Mouse (Mus musculus) 3T3-L1 (cell line): ENCODE data around the gene Cryzl2.
A peak's percentile ranks its signal among the peaks of the same experiment; 100 is the strongest.

Experiments
- DNase-seq: peaks from one replicate; pipeline ENCODE4 v3.0.0-alpha.2; 2015; ENCODE audit warnings: low read depth, low spot score

The Cryzl2 gene

DNA sequence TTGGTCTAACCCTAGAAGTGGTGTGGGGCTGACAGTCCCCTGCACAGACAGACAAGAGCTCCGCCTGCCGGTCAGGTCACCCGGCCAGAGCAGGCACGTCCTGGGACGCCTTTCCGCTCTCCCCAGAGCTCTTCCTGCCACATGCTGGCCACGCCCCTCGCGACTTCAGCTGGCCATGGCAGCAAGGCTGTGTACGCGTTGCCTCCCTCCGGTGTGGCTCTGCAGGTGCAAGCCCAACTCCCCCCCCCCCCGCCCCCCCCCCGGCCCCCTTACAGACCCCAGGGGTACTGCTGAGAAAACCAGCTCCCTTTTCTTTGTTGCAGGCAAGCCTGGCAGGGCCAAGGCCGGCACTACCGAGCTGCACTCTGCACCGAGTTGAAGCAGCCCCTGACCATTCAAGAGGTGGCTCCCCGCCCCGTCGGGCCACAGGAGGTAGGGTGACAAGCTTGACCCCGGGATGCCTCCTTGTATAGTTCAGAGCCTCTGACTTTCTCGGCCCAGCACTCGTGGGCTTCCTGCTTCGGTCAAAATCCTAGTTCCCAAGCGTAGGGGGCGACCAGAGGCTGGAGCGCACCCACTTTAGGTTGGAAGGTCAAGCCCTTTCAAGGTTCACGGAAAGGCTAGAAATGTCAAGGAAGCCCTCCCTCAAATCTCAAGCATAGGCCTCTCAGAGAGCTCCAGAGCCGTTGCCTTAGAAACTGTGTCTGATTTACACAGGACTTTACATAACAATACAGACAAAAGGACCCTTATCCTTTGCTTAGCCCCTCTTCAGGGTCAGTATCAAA, at the start of gene Cryzl2:
Gene Cryzl2 (plus strand): TSS at position 157 of the 788 bp plus-strand sequence.
- no peak for DNase-seq

DNA sequence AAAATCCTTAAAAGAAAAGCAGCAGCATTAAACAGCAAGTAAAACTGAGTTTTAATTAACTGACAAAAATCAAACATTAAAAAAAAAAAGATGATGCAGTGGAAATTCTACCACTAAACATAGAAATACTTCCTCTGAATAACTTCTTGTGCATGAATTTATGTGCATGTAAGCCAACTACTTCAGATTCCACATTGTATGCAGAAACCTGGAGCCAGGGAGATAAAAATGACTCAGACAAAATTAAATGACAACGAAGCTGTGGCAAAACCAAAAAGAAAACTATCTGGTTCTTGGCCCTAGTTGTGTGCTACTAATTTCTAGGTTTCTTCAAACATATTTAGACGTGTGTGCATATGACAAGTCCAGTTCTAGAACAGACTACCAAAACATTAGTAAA, 48.7 kb upstream of the Cryzl2 start:
- no peak for DNase-seq

GRCm38 (mm10) chr1:157410937-157411336, 47.4 kb upstream of the Cryzl2 start:
- DNase-seq, result peak; percentile 17

DNA sequence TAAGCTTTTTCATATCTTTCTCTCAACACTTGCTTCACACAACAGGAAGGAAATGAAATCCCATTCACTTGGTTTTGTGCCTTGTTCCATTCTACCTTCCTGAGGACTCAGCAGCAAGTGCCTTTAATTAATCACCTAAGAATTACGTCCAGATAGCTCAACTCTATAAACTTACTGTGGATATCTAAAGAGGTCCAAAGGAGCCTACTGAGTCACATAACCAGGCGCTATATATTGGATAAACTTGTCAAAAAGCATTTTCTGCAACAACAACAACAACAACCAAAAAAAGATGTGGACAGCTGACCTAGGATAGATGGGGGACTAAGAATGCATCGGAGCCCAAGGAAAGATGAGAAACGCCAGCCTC, 47.1 kb upstream of the Cryzl2 start:
- no peak for DNase-seq

- peak; percentile 63 for DNase-seq
Observed at GRCm38 (mm10) chr1:157411711-157412380, 46.5 kb upstream of the Cryzl2 start.

GRCm38 (mm10) chr1:157412454-157413369, 45.7 kb upstream of the Cryzl2 start, which contains the start of gene Rasal2:
Gene Rasal2, minus strand, starts transcription at chr1:157412595.
- DNase-seq, result peak; percentile 98

DNA sequence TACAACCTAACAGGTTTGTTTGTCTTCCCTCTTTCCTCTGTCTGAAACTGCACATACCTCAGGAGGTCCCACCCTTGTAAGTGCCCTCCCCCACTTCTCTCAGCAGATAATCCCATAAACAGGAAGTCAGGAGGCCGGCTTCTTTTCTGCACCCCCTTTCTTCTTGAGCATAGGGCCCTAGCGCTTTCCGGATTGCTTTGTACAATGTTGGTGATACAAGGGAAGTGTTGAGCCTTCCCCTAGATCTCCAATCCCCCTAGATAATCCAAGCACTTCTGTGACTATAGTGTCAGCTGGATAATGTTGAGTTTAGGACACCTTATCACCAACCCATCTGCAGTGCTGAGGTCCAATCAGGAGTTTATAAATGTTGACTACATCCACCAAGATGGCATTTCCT, 42.6 kb upstream of the Cryzl2 start:
- no peak for DNase-seq

DNA sequence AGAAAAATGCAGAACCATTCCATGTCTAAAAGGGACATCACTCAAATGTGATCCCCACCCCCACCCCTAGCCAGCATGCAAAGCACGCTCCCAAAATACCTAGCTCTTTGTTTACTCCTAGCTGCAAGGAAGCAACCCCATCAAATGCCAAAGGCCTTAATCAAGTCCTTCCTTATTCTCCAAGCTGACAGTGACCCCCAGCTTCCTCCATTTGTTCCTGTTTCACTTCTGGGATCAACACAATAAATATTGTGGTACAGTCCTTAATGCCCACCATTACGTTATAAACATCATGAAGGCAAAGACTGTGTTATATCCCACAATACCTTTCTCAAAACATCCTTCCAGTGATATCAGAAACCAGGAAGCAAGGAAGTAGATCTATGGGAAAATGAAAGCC, 41.7 kb upstream of the Cryzl2 start:
- DNase-seq, result no peak

- DNase-seq, result no peak
Observed at GRCm38 (mm10) chr1:157417414-157417813, 41.0 kb upstream of the Cryzl2 start.

GRCm38 (mm10) chr1:157417861-157418260, 40.5 kb upstream of the Cryzl2 start:
- no peak for DNase-seq

- no peak for DNase-seq
Observed at GRCm38 (mm10) chr1:157425741-157426427, 32.5 kb upstream of the Cryzl2 start.

DNA sequence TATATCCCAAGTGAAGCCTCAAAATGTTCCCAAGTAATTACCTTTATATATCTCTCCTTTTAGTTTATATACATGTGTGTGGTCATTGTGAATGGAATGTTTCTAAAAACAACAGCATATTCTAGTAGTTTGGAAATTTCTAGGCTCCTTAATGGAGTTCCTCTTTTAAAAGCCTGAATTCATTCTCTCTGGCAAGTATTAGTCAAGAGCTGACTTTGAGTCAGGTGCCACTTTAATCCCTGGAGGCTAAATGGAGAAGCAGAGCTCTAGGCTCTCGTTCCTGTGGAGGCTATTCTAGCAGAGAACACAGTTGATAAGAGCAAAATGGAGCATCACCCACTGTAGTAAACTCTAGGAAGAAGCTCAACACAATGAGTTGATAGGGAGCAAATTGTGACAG, 31.4 kb upstream of the Cryzl2 start:
- no peak for DNase-seq

DNA sequence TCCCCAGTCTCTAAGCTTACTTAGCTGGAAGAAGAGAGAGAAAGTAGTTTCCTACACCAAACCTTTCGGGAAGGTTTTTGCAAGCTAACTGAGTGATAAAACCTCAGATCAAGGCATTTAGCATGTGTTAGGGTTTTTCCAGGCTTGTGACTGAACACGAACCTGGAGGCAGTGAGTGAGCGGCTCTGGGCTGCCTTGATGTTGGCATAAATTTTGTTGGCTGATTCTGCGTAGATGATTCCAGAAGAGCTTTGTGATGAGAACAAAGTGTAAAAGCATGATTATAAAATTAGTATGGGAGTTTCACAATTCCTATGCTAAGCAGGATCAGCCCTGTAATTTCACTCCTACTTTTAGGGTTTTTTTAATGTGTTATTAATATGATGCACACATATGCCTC, 30.8 kb upstream of the Cryzl2 start:
- DNase-seq, result no peak

DNA sequence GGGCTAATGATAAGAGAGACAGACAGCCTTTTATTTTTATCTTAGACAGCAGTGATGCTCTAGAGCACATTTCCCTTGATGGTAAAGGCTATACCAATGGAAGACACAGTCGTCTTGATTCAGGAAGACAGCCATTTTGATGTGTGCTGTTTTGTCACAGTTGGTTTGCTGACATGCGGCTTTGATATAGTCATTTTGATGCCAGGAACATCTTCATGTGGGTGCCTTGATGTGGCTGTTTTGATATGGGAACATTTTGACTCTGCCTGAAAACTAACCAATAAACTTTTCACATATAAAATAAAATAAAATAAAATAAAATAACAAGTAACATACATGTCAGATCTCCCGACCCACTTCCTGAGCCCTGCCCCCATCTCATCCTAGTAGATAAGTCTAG, 30.0 kb upstream of the Cryzl2 start:
- no peak for DNase-seq

DNA sequence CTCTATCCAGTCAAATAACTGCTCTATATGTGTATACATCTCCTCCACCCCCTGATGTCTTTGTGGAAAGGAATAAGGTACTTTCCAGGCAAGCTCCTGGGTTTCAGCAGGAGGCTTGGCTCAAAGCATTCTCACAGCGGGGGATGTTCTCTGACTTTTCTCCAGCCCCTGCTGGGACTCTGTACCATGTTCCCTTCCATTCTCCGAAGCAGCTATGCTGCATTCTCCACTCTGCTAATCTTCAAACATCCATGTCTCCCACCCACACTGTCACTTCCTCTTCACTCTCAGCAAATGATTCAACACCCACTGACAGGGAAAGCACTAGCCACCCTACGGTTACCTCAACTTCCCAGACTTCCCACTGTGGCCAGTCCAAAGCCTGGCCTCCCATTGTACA, 25.1 kb upstream of the Cryzl2 start:
- no peak for DNase-seq

GRCm38 (mm10) chr1:157434404-157434803, 24.0 kb upstream of the Cryzl2 start:
- DNase-seq, result no peak

DNA sequence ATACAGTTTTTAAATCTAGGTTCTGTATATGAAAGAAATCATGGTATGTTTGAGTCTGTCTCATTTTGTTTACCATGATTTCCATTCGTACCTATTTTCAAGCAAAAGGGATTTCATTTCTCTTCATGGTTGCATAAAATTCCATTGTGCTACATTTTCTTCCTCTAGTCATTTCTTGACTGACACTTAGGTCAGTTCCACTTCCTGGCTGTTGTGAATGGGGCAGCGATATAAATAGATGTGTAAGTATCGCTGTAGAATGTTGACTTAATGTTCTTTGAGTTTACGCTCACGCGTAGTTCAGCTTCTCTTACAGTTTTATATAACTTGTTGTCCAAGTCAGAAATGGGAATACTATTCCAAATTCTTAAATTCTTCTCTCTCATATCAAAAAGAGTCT, 22.5 kb upstream of the Cryzl2 start:
- no peak for DNase-seq

DNA sequence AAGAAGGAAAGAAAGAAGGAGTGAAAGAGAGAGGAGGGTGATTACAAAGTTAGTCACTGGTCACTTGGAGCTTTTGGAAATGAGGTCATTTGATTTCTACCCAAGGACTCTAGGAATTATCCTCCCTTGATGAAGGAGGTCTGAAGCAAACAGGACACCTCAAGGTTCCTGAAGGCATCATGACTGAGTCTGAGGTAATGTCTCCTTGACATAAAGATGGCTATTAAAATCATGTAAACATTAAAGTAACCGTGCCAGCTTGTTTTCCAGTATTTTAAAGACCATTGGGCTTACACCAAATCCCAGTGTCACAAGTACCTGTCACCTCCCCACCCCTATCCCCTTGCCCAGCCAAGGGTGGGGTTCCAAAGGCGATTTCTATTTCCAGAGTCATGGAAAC, 20.1 kb upstream of the Cryzl2 start:
- no peak for DNase-seq

- DNase-seq, result no peak
Observed at GRCm38 (mm10) chr1:157439101-157439500, 19.3 kb upstream of the Cryzl2 start.

- DNase-seq, result peak; percentile 46
Observed at GRCm38 (mm10) chr1:157439973-157440641, 18.3 kb upstream of the Cryzl2 start.
